Mouse (Mus musculus) embryonic facial prominence, embryonic 13.5 days (tissue): Measurements from ENCODE around the gene Ankzf1. TPM values are rescaled to one million over a fixed set of nuclear protein-coding genes. Genes with fewer than 3 reads are reported as not detected.
A peak's percentile ranks its signal among the peaks of the same experiment; 100 is the strongest.

Experiments
- ATAC-seq: fragments of 200-750 bp; cut with Nextera tagmentation; 2 replicates; pipeline ENCODE4 v1.8.0; 2017; ENCODE audit warnings: low read depth; ENCODE audit not compliant: insufficient number of reproducible peaks, insufficient read depth, low FRiP score, low TSS enrichment
- H3K27ac ChIP-seq: fragments of 300-500 bp; sonication (generic); 2 replicates; pipeline ENCODE4 v1.5.1; 2015; ENCODE audit warnings: moderate library complexity, mild to moderate bottlenecking, inconsistent platforms
- H3K27me3 ChIP-seq: fragments of 300-500 bp; sonication (generic); 2 replicates; pipeline ENCODE4 v1.6.1; 2015; ENCODE audit warnings: mild to moderate bottlenecking, inconsistent platforms
- H3K36me3 ChIP-seq: fragments of 300-500 bp; sonication (generic); 2 replicates; pipeline ENCODE4 v1.6.1; 2015; ENCODE audit warnings: mild to moderate bottlenecking, inconsistent platforms
- H3K4me1 ChIP-seq: fragments of 300-500 bp; sonication (generic); 2 replicates; pipeline ENCODE4 v1.6.1; 2015; ENCODE audit warnings: inconsistent platforms
- H3K4me2 ChIP-seq: fragments of 300-500 bp; sonication (generic); 2 replicates; pipeline ENCODE4 v1.6.1; 2015; ENCODE audit warnings: moderate library complexity, mild to moderate bottlenecking, inconsistent platforms
- H3K4me3 ChIP-seq: fragments of 300-500 bp; sonication (generic); 2 replicates; pipeline ENCODE4 v1.5.1; 2015; ENCODE audit warnings: mild to moderate bottlenecking, inconsistent platforms
- H3K9ac ChIP-seq: fragments of 300-500 bp; sonication (generic); 2 replicates; pipeline ENCODE4 v1.6.1; 2015; ENCODE audit warnings: mild to moderate bottlenecking, inconsistent platforms
- H3K9me3 ChIP-seq: fragments of 300-500 bp; sonication (generic); 2 replicates; pipeline ENCODE4 v1.6.1; 2016; ENCODE audit warnings: inconsistent platforms
- WGBS: fragments of 180-500 bp; shearing (Covaris S2); methylation state at CpG from one replicate; pipeline ENCODE4 v1.1.7; 2015; ENCODE audit warnings: mixed read lengths; 5-methylcytosine and 5-hydroxymethylcytosine counted together
- polyA plus RNA-seq: library from polyadenylated mRNA; unstranded; fragments of >200 nt; fragmentation: Nextera tagmentation; extraction: Ambion mirVana; gene quantifications from 2 replicates; pipeline ENCODE4 v1.2.1, GENCODE M21; 2015

The Ankzf1 gene
- polyA plus RNA-seq: 27.1 and 30.5 TPM in 2 replicates

GRCm38 (mm10) chr1:75191622-75192402 is at the start of gene Ankzf1, which contains the start of gene Atg9a:
TSS of gene Ankzf1 (plus strand) at chr1:75192151.
TSS of gene Atg9a (minus strand) at chr1:75192196.
- under 1% methylated on average over 56 of the region's 56 CpGs for WGBS

GRCm38 (mm10) chr1:75142301-75143261 is 49.4 kb upstream of the Ankzf1 start, which contains the start of the genes Cnppd1 and Retreg2:
TSS of gene Cnppd1 (minus strand) at chr1:75142711.
TSS of gene Retreg2 (plus strand) at chr1:75142778.
- Histone ChIP-seq H3K4me3 (peak within 1 kb of the TSS; percentile 93), H3K4me1 (peaks cover 26% of the 10 kb centered on the region), H3K9ac (peak within 1 kb of the TSS; percentile 96), H3K27ac (peak within 1 kb of the TSS; percentile 97), H3K27me3 (no peaks in the 10 kb centered on the region), H3K4me2 (peak within 1 kb of the TSS; percentile 95), H3K9me3 (no peaks in the 10 kb centered on the region), H3K36me3 (peaks cover 59% of the 10 kb centered on the region)
- WGBS: under 1% methylated on average over 90 of the region's 91 CpGs
- peak; percentile 87 for ATAC-seq

More at GRCm38 (mm10) chr1:75191622-75192402, at the start of gene Ankzf1, which contains the start of gene Atg9a:
- peaks cover 43% of the 10 kb centered on the region for H3K36me3 ChIP-seq
- peak within 1 kb of the TSS; percentile 90 for H3K4me2 ChIP-seq
- H3K27ac ChIP-seq: peak within 1 kb of the TSS; percentile 95
- no peaks in the 10 kb centered on the region for H3K27me3 ChIP-seq
- peak within 1 kb of the TSS; percentile 80 for H3K4me3 ChIP-seq
- peak within 1 kb of the TSS; percentile 92 for H3K9ac ChIP-seq
- peak; percentile 98 for ATAC-seq
- peaks cover 21% of the 10 kb centered on the region for H3K4me1 ChIP-seq
- no peaks in the 10 kb centered on the region for H3K9me3 ChIP-seq

DNA sequence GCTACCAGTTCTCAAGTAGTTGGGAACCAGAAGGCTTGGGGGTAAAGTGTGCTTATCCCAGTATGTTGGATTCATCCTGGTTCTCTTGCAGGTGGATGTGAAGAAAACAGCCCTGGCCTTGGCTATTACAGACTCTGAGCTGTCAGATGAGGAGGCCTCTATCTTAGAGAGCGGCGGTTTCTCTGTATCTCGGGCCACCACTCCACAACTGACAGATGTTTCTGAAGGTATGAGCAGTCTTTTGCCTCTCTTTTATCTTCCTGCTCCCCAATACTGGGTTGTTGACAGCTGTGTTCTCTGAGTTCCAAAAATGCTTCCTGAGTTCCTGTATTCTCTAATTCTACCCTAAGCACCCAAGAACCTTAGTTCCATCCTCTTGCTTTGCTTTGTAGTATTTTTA is 46.4 kb upstream of the Ankzf1 start:
- Histone ChIP-seq H3K9me3 (no peaks in the 10 kb centered on the region), H3K4me2 (no peak overlapping the region), H3K36me3 (peaks cover 48% of the 10 kb centered on the region), H3K4me3 (no peak overlapping the region), H3K9ac (no peak overlapping the region), H3K27me3 (no peaks in the 10 kb centered on the region), H3K27ac (no peak overlapping the region), H3K4me1 (peaks cover 21% of the 10 kb centered on the region)
- 97% methylated on average over 3 of the region's 3 CpGs for WGBS
- no peak for ATAC-seq

- peaks cover 14% of the 10 kb centered on the region for H3K4me1 ChIP-seq
- peaks cover 48% of the 10 kb centered on the region for H3K36me3 ChIP-seq
- WGBS: 82% methylated on average over 7 of the region's 7 CpGs
- no peak for ATAC-seq
- no peaks in the 10 kb centered on the region for H3K9me3 ChIP-seq
- no peaks in the 10 kb centered on the region for H3K27me3 ChIP-seq
- H3K27ac ChIP-seq: no peak overlapping the region
- H3K4me2 ChIP-seq: no peak overlapping the region
- no peak overlapping the region for H3K4me3 ChIP-seq
- H3K9ac ChIP-seq: peak overlapping the region; percentile 37; the same call in 1 of the 2 replicates
Measured at GRCm38 (mm10) chr1:75147411-75148135, 44.4 kb upstream of the Ankzf1 start.

DNA sequence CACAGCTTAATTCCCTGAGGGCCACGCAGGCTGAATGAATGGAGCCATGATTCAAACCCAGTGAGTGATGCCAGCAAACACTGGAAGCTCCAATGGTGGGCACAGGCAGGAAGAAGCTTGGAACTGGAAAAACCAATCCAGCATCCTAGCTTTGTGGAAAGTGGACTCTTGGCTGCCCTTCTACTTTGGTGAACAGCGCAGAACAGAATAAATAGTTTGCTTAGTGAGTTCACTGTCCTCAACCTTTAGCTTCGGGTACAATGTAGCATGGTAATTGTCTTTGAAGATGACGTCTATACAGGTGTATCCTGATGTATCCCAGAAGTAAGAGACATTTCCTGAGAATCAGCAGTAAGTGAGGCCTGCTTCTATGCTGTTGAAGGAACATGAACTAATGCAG is 43.2 kb upstream of the Ankzf1 start:
- no peak for ATAC-seq
- WGBS: 87% methylated on average over 4 of the region's 4 CpGs

GRCm38 (mm10) chr1:75155837-75156236 is 36.1 kb upstream of the Ankzf1 start:
- H3K27ac ChIP-seq: no peak overlapping the region
- H3K9me3 ChIP-seq: no peaks in the 10 kb centered on the region
- H3K9ac ChIP-seq: no peak overlapping the region
- no peaks in the 10 kb centered on the region for H3K36me3 ChIP-seq
- no peak overlapping the region for H3K4me2 ChIP-seq
- no peak overlapping the region for H3K4me3 ChIP-seq
- no peak for ATAC-seq
- H3K27me3 ChIP-seq: no peaks in the 10 kb centered on the region
- 74% methylated on average over 3 of the region's 3 CpGs for WGBS
- no peaks in the 10 kb centered on the region for H3K4me1 ChIP-seq

More for the DNA sequence above, 43.2 kb upstream of the Ankzf1 start:
- H3K27ac ChIP-seq: no peak overlapping the region
- no peaks in the 10 kb centered on the region for H3K27me3 ChIP-seq
- H3K4me1 ChIP-seq: peaks cover 8% of the 10 kb centered on the region
- H3K36me3 ChIP-seq: peaks cover 48% of the 10 kb centered on the region
- H3K4me2 ChIP-seq: no peak overlapping the region
- no peak overlapping the region for H3K4me3 ChIP-seq
- H3K9ac ChIP-seq: no peak overlapping the region
- no peaks in the 10 kb centered on the region for H3K9me3 ChIP-seq

- no peak overlapping the region for H3K4me3 ChIP-seq
- no peaks in the 10 kb centered on the region for H3K27me3 ChIP-seq
- no peak overlapping the region for H3K4me2 ChIP-seq
- H3K27ac ChIP-seq: no peak overlapping the region
- H3K4me1 ChIP-seq: no peaks in the 10 kb centered on the region
- H3K36me3 ChIP-seq: no peaks in the 10 kb centered on the region
- no peak overlapping the region for H3K9ac ChIP-seq
- H3K9me3 ChIP-seq: no peaks in the 10 kb centered on the region
- ATAC-seq: no peak
Measured at GRCm38 (mm10) chr1:75158990-75159389, 33.0 kb upstream of the Ankzf1 start.

DNA sequence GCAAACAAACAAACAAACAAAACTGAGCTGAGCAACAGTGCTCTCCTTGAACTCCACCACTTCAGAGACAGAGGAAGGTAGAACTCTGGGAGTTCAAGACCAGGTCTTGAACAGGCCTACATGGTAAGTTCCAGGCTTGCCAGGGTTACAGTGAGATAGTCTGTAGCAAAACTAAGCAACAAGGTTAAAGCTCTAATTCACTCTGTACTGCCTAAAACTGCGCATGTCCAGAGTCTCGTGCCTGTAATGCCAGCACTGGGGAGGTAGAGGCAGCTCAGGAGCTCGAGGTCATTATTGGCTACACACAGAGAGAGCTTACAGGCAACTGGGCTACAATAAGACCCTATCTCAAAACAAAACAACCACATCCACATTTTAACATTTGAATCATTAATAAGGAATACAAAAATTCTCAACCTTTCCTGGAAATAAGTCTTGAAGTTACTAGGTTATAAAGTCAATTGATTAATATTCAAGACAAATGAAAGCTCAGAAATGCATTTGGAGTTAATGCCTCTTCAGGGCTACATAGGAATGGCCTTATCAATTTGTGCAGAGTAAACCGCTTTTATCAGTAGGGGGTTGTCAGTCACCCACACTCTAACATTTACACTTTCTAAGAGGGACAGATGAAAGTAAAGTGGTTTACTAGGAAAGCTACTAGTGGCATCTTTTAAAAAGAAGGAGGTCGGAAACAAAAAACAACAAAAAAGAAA is 32.3 kb upstream of the Ankzf1 start:
- ATAC-seq: no peak

DNA sequence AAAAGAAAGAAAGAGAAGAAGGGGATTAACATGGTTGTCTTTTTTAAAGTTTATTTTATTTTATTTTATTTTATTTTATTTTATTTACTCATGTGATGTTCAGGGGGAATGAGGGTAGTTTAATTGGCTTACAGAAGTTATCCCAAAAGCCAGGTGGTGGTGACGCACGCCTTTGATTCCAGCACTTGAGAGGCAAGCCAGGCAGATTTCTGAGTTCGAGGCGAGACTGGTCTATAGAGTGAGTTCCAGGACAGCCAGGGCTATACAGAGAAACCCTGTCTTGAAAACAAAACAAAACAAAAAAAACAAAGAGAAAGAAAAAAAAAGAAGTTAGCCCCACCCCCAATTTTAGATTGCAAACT is 31.7 kb upstream of the Ankzf1 start:
- no peaks in the 10 kb centered on the region for H3K36me3 ChIP-seq
- WGBS: 83% methylated on average over 4 of the region's 4 CpGs
- no peak for ATAC-seq
- H3K9ac ChIP-seq: no peak overlapping the region
- H3K27me3 ChIP-seq: no peaks in the 10 kb centered on the region
- no peak overlapping the region for H3K4me2 ChIP-seq
- no peaks in the 10 kb centered on the region for H3K9me3 ChIP-seq
- no peak overlapping the region for H3K4me3 ChIP-seq
- H3K4me1 ChIP-seq: no peaks in the 10 kb centered on the region
- H3K27ac ChIP-seq: no peak overlapping the region

More for the DNA sequence above, 32.3 kb upstream of the Ankzf1 start:
- no peaks in the 10 kb centered on the region for H3K36me3 ChIP-seq
- no peak overlapping the region for H3K4me3 ChIP-seq
- no peak overlapping the region for H3K9ac ChIP-seq
- no peaks in the 10 kb centered on the region for H3K4me1 ChIP-seq
- no peak overlapping the region for H3K27ac ChIP-seq
- H3K27me3 ChIP-seq: no peaks in the 10 kb centered on the region
- 67% methylated on average over 5 of the region's 5 CpGs for WGBS
- H3K9me3 ChIP-seq: no peaks in the 10 kb centered on the region
- H3K4me2 ChIP-seq: no peak overlapping the region

- Histone ChIP-seq H3K27ac (peak overlapping the region; percentile 91), H3K4me3 (peak overlapping the region; percentile 72), H3K36me3 (peaks cover 30% of the 10 kb centered on the region), H3K9ac (peak overlapping the region; percentile 74), H3K9me3 (no peaks in the 10 kb centered on the region), H3K4me1 (peaks cover 13% of the 10 kb centered on the region), H3K4me2 (peak overlapping the region; percentile 79), H3K27me3 (no peaks in the 10 kb centered on the region)
- WGBS: 6% methylated on average over 7 of the region's 7 CpGs
- peak; percentile 22; the same call in 1 of the 2 replicates for ATAC-seq
Measured at GRCm38 (mm10) chr1:75168093-75168471, 23.9 kb upstream of the Ankzf1 start.
